24 mouse cellular contexts compared by ENCODE assay signal in genomic region chr14:75246024-75247000, GRCm38 (mm10). TPM values are rescaled to one million over a fixed set of nuclear protein-coding genes. Genes with fewer than 3 reads are reported as not detected.
DNase-seq lines count a peak whose midpoint lies in the region; ATAC-seq and TF ChIP-seq lines count a peak whose summit lies in the region.
"Had no signal": no experiment of that assay in that cellular context is flagged by ENCODE, and none has a peak within 500 bp of the region (broad histone marks: within the 10 kb centered on the region; RNA-seq: fewer than 3 reads in every experiment).

No protein-coding gene starts in this region.

- no peak overlapping the region for H3K9ac ChIP-seq in forebrain, embryonic 11.5 days (ENCODE audit: low read length)
- H3K9ac ChIP-seq in ES-E14 (ENCODE audit: insufficient read depth, low read depth, low read length, poor library complexity, severe bottlenecking): no peak overlapping the region
- H3K9ac ChIP-seq in forebrain, embryonic 14.5 days (ENCODE audit: low read length): no peak overlapping the region
- H3K9ac ChIP-seq in kidney, embryonic 14.5 days (ENCODE audit: low read depth, low read length): no peak overlapping the region
- H3K9ac ChIP-seq: embryonic facial prominence, embryonic 15.5 days; hindbrain, embryonic 12.5 days had no signal

- no peak for ATAC-seq in forebrain, embryonic 11.5 days (replicated peaks; ENCODE audit: low FRiP score)
- peak; percentile 66; the same call in 1 of the 2 replicates for ATAC-seq in forebrain, embryonic 14.5 days
- no peak for ATAC-seq in kidney, embryonic 14.5 days (ENCODE audit: low FRiP score, low TSS enrichment)
- ATAC-seq: hindbrain, embryonic 16.5 days; inflammation-experienced regulatory T-cells, adult 6 months; intestine, postnatal 0 days had no signal

- H3K4me3 ChIP-seq in forebrain, embryonic 10.5 days: no peak overlapping the region
- H3K4me3 ChIP-seq in forebrain, embryonic 11.5 days (ENCODE audit: low read depth, low read length): no peak overlapping the region
- H3K4me3 ChIP-seq in ES-E14 (ENCODE audit: insufficient read depth in 1 of 2, low read depth in 1 of 2, low read length in 2 of 2, poor library complexity in 1 of 2, severe bottlenecking in 1 of 2): no peak overlapping the region
- H3K4me3 ChIP-seq in forebrain, embryonic 14.5 days (ENCODE audit: low read depth, low read length): no peak overlapping the region
- H3K4me3 ChIP-seq in kidney, embryonic 14.5 days (ENCODE audit: low read length): no peak overlapping the region
- H3K4me3 ChIP-seq: embryonic facial prominence, embryonic 15.5 days; erythroblast, embryonic 14.5 days; heart, embryonic 10.5 days; hindbrain, embryonic 12.5 days had no signal

- peak overlapping the region; percentile 11; the same call in 1 of the 2 replicates for H3K27ac ChIP-seq in forebrain, embryonic 10.5 days
- no peak overlapping the region for H3K27ac ChIP-seq in forebrain, embryonic 11.5 days (ENCODE audit: low read depth, low read length)
- 0 out of 2 replicates have a peak overlapping the region, but pooled peaks have one; percentile 37 for H3K27ac ChIP-seq in ES-E14 (ENCODE audit: insufficient read depth, low read depth, low read length, poor library complexity, severe bottlenecking)
- peak overlapping the region; percentile 60; the same call in 1 of the 2 replicates for H3K27ac ChIP-seq in forebrain, embryonic 14.5 days (ENCODE audit: low read depth, low read length)
- H3K27ac ChIP-seq in kidney, embryonic 14.5 days (ENCODE audit: low read depth, low read length): no peak overlapping the region
- H3K27ac ChIP-seq: embryonic facial prominence, embryonic 15.5 days; heart, embryonic 10.5 days; hindbrain, embryonic 12.5 days had no signal

- H3K4me1 ChIP-seq in forebrain, embryonic 10.5 days: peaks cover 15% of the 10 kb centered on the region
- no peaks in the 10 kb centered on the region for H3K4me1 ChIP-seq in forebrain, embryonic 11.5 days (replicated peaks; ENCODE audit: control insufficient read depth, insufficient read depth, low read length)
- no peaks in the 10 kb centered on the region for H3K4me1 ChIP-seq in ES-E14 (ENCODE audit: control insufficient read depth in 2 of 2, insufficient read depth in 2 of 2, low read length in 2 of 2, poor library complexity in 1 of 2)
- H3K4me1 ChIP-seq in forebrain, embryonic 14.5 days (ENCODE audit: control insufficient read depth, insufficient read depth, low read length): peaks cover 5% of the 10 kb centered on the region; the same call in 1 of the 2 replicates
- no peaks in the 10 kb centered on the region for H3K4me1 ChIP-seq in kidney, embryonic 14.5 days (ENCODE audit: control insufficient read depth, insufficient read depth, low read length)
- H3K4me1 ChIP-seq: embryonic facial prominence, embryonic 15.5 days; heart, embryonic 10.5 days; hindbrain, embryonic 12.5 days had no signal

- in situ Hi-C loops in ES-E14 (cut with MboI; ENCODE audit: low sequenced_read_pairs in 2 of 2, unreplicated experiment in 2 of 2): no loop called here

- H3K36me3 ChIP-seq in forebrain, embryonic 10.5 days (replicated peaks): no peaks in the 10 kb centered on the region
- no peaks in the 10 kb centered on the region for H3K36me3 ChIP-seq in forebrain, embryonic 11.5 days (ENCODE audit: control insufficient read depth, insufficient read depth, low read length)
- H3K36me3 ChIP-seq in ES-E14 (ENCODE audit: control insufficient read depth, insufficient read depth, low read length, poor library complexity, severe bottlenecking): no peaks in the 10 kb centered on the region
- no peaks in the 10 kb centered on the region for H3K36me3 ChIP-seq in forebrain, embryonic 14.5 days (ENCODE audit: control insufficient read depth, insufficient read depth, low read length)
- H3K36me3 ChIP-seq in kidney, embryonic 14.5 days (ENCODE audit: control insufficient read depth, insufficient read depth, low read length): no peaks in the 10 kb centered on the region
- H3K36me3 ChIP-seq: embryonic facial prominence, embryonic 15.5 days; G1E; heart, embryonic 10.5 days; hindbrain, embryonic 12.5 days had no signal

- no peaks in the 10 kb centered on the region for H3K27me3 ChIP-seq in forebrain, embryonic 10.5 days (ENCODE audit: poor library complexity, severe bottlenecking)
- H3K27me3 ChIP-seq in forebrain, embryonic 11.5 days (ENCODE audit: control insufficient read depth, insufficient read depth, low read length): no peaks in the 10 kb centered on the region
- no peaks in the 10 kb centered on the region for H3K27me3 ChIP-seq in forebrain, embryonic 14.5 days (replicated peaks; ENCODE audit: control insufficient read depth, insufficient read depth, low read length)
- no peaks in the 10 kb centered on the region for H3K27me3 ChIP-seq in kidney, embryonic 14.5 days (ENCODE audit: control insufficient read depth, insufficient read depth, low read length)
- H3K27me3 ChIP-seq: embryonic facial prominence, embryonic 15.5 days; hindbrain, embryonic 12.5 days had no signal

- H3K4me2 ChIP-seq in forebrain, embryonic 11.5 days (ENCODE audit: low read depth, low read length, severe bottlenecking): no peak overlapping the region
- no peak overlapping the region for H3K4me2 ChIP-seq in forebrain, embryonic 14.5 days (ENCODE audit: low read length)
- H3K4me2 ChIP-seq in kidney, embryonic 14.5 days (replicated peaks; ENCODE audit: low read depth, low read length): no peak overlapping the region
- H3K4me2 ChIP-seq: embryonic facial prominence, embryonic 15.5 days; hindbrain, embryonic 12.5 days had no signal

- no peak for DNase-seq in forebrain, embryonic 10.5 days (ENCODE audit: extremely low spot score, low spot score)
- no peak for DNase-seq in forebrain, embryonic 11.5 days (ENCODE audit: low spot score)
- no peak for DNase-seq in ES-E14 (ENCODE audit: low read depth, low spot score)
- DNase-seq in Muller cell, postnatal 12 days (ENCODE audit: inconsistent ontology term): peak; percentile 1
- DNase-seq in forebrain, embryonic 14.5 days (ENCODE audit: low spot score): peak; percentile 41
- DNase-seq in frontal cortex, postnatal 10 days (ENCODE audit: low spot score in 2 of 2): no peak
- no peak for DNase-seq in adrenal gland, postnatal 4 days (ENCODE audit: low spot score in 2 of 2)
- DNase-seq: adrenal gland, postnatal 10 days; cerebellum, adult 18-20 months; cerebellum, postnatal 36 days; gastrocnemius, postnatal 10 days; heart, adult 18-20 months; heart, postnatal 10 days; heart, postnatal 4 days had no signal

- H3K9me3 ChIP-seq in forebrain, embryonic 10.5 days: no peaks in the 10 kb centered on the region
- H3K9me3 ChIP-seq in forebrain, embryonic 11.5 days (ENCODE audit: control insufficient read depth, low read length): no peaks in the 10 kb centered on the region
- no peaks in the 10 kb centered on the region for H3K9me3 ChIP-seq in ES-E14 (ENCODE audit: control insufficient read depth, insufficient read depth, low read depth, low read length)
- no peaks in the 10 kb centered on the region for H3K9me3 ChIP-seq in forebrain, embryonic 14.5 days (replicated peaks; ENCODE audit: control insufficient read depth, low read length)
- H3K9me3 ChIP-seq in kidney, embryonic 14.5 days (ENCODE audit: control insufficient read depth, low read length): no peaks in the 10 kb centered on the region
- H3K9me3 ChIP-seq: embryonic facial prominence, embryonic 15.5 days; G1E; heart, embryonic 10.5 days; hindbrain, embryonic 12.5 days had no signal

- 82% methylated on average over 11 of the region's 11 CpGs for WGBS in forebrain, embryonic 10.5 days
- 80% methylated on average over 11 of the region's 11 CpGs for WGBS in forebrain, embryonic 11.5 days
- 69% methylated on average over 11 of the region's 11 CpGs for WGBS in forebrain, embryonic 14.5 days
- 79% methylated on average over 11 of the region's 11 CpGs for WGBS in kidney, embryonic 14.5 days

TF ChIP-seq in ES-E14, 5 proteins besides CTCF, POLR2A, EP300 and RAD21:
- TF ChIP-seq HCFC1 (IDR thresholded peaks at IDR 0.05; ENCODE audit: borderline replicate concordance, insufficient read depth, low read length) (no peak), CHD2 (IDR thresholded peaks at IDR 0.05; ENCODE audit: low read depth, low read length) (no peak), ZC3H11A (IDR thresholded peaks at IDR 0.05; ENCODE audit: borderline replicate concordance, low read depth, low read length) (no peak), MAFK (IDR thresholded peaks at IDR 0.05; ENCODE audit: insufficient read depth, low read depth, low read length) (no peak), ZNF384 (IDR thresholded peaks at IDR 0.05; ENCODE audit: low read depth, low read length) (no peak)

RNA-seq across cellular contexts. Expression of gene Cpb2, which starts 4.2 kb away (rescaled TPM):
- not detected in 2 replicates for polyA plus RNA-seq in forebrain, embryonic 10.5 days (2016; fragmentation: Nextera tagmentation; extraction: Ambion mirVana)
- polyA plus RNA-seq in forebrain, embryonic 11.5 days (2014; fragmentation: Nextera tagmentation; extraction: Ambion mirVana): not detected in 2 replicates
- total RNA-seq in ES-E14 (2012; rRNA removed): 0.80 and 1.3 TPM in 2 replicates
- polyA plus RNA-seq in forebrain, embryonic 14.5 days (2014; fragmentation: Nextera tagmentation; extraction: Ambion mirVana): 0.25 TPM in 1 of 2 replicates, not detected in the other
- 10 to 100 TPM in 1 of 2 experiments, 1 to 10 TPM in 1; 6.4 to 27.8 TPM for total RNA-seq in adrenal gland, postnatal 4 days (2021)
- 13.2 and 14.6 TPM in 2 replicates for polyA plus RNA-seq in kidney, embryonic 14.5 days (2014; fragmentation: Nextera tagmentation; extraction: Ambion mirVana)
- total RNA-seq: G1E; gastrocnemius, postnatal 10 days; heart, adult 18-20 months; heart, postnatal 10 days; heart, postnatal 4 days had no signal
- polyA plus RNA-seq: embryonic facial prominence, embryonic 15.5 days; erythroblast, embryonic 14.5 days; G1E; heart, embryonic 14.5 days; hindbrain, embryonic 12.5 days; hindbrain, embryonic 16.5 days; inflammation-experienced regulatory T-cells, adult 6 months had no signal

RNA-seq across cellular contexts. Expression of gene Zc3h13, which starts 37.9 kb away (rescaled TPM):
- polyA plus RNA-seq in forebrain, embryonic 10.5 days (2016; fragmentation: Nextera tagmentation; extraction: Ambion mirVana): 36.9 and 38.3 TPM in 2 replicates
- polyA plus RNA-seq in forebrain, embryonic 11.5 days (2014; fragmentation: Nextera tagmentation; extraction: Ambion mirVana): 35.3 and 40.6 TPM in 2 replicates
- 19.4 and 28.0 TPM in 2 replicates for total RNA-seq in ES-E14 (2012; rRNA removed)
- 33.9 and 36.4 TPM in 2 replicates for polyA plus RNA-seq in forebrain, embryonic 14.5 days (2014; fragmentation: Nextera tagmentation; extraction: Ambion mirVana)
- total RNA-seq in adrenal gland, postnatal 4 days (2021): 10 to 100 TPM; 39.2 to 39.8 TPM
- polyA plus RNA-seq in kidney, embryonic 14.5 days (2014; fragmentation: Nextera tagmentation; extraction: Ambion mirVana): 32.4 and 40.2 TPM in 2 replicates

Comparison
In these comparisons a context has a peak if more than half of its experiments do, and no peak if none do; other contexts are left out.
1. DNase-seq: peak in Muller cell, postnatal 12 days (single experiment) and forebrain, embryonic 14.5 days (single experiment); none in forebrain, embryonic 10.5 days (single experiment), forebrain, embryonic 11.5 days (single experiment), ES-E14 (single experiment), frontal cortex, postnatal 10 days (0 of 2) and adrenal gland, postnatal 4 days (0 of 2).
2. H3K27ac ChIP-seq: peak in forebrain, embryonic 10.5 days (single experiment), ES-E14 (single experiment) and forebrain, embryonic 14.5 days (single experiment); none in forebrain, embryonic 11.5 days (single experiment) and kidney, embryonic 14.5 days (single experiment).
3. RNA of gene Cpb2, which starts 4.2 kb away (polyA plus RNA-seq): 13.2 to 14.6 TPM in kidney, embryonic 14.5 days; not detected in forebrain, embryonic 11.5 days, 0.25 TPM in forebrain, embryonic 14.5 days and not detected in forebrain, embryonic 10.5 days; every median in the first group is over 10 times any median in the second.